Mouse (Mus musculus): ENCODE data around the gene Yipf1.

GRCm38 (mm10) chr4:107347221-107347620 lies 33.1 kb downstream of the Yipf1 start:
- TF ChIP-seq CTCF (IDR thresholded peaks at IDR 0.05) (no peak), EP300 (IDR thresholded peaks at IDR 0.05) (no peak)

All from lung, postnatal 0 days (tissue).